Mouse (Mus musculus) common myeloid progenitor, adult 5-6 weeks (primary cell): ENCODE results near the gene Smyd1. TPM values are rescaled to one million over a fixed set of nuclear protein-coding genes. Genes with fewer than 3 reads are reported as not detected.

Source experiments
- total RNA-seq: library from RNA; stranded (forward); fragments of 200-1000, 187-1606 nt; gene quantifications from 2 replicates; pipeline ENCODE4 v1.2.3, GENCODE M21; 2017

Gene Smyd1
- total RNA-seq, 1 experiment from 2014 or later, result not detected

Other genes starting within 250 kb of the Smyd1 start
- gene Thnsl2, start 177.8 kb downstream of the Smyd1 start, total RNA-seq, result 0.14 and 0.29 TPM in 2 replicates
- not detected in 2 replicates for gene Fabp1, start 122.4 kb downstream of the Smyd1 start, total RNA-seq
- gene Krcc1, start 50.6 kb downstream of the Smyd1 start, total RNA-seq, result 85.9 and 98.2 TPM in 2 replicates
- gene Cd8b1, start 555 bp upstream of the Smyd1 start, total RNA-seq, result not detected in 2 replicates
- gene Cd8a, start 51.2 kb upstream of the Smyd1 start, total RNA-seq, result not detected in 2 replicates
- gene Rmnd5a, start 118.4 kb upstream of the Smyd1 start, total RNA-seq, result 81.2 and 99.4 TPM in 2 replicates
- 12.5 and 18.3 TPM in 2 replicates for gene Rnf103, start 171.7 kb upstream of the Smyd1 start, total RNA-seq
- gene Chmp3, start 221.6 kb upstream of the Smyd1 start, total RNA-seq, result 117 and 139 TPM in 2 replicates